In genomic region chr7:130289428-130289790, GRCm38 (mm10) we compare ENCODE assay signal across 9 mouse cellular contexts.
DNase-seq lines count a peak whose midpoint lies in the region; ATAC-seq and TF ChIP-seq lines count a peak whose summit lies in the region.
"Had no signal": no experiment of that assay in that cellular context is flagged by ENCODE, and none has a peak within 500 bp of the region (broad histone marks: within the 10 kb centered on the region; RNA-seq: fewer than 3 reads in every experiment).

No protein-coding gene starts in this region.

- peaks cover 22% of the 10 kb centered on the region for H3K4me1 ChIP-seq in kidney, embryonic 14.5 days (ENCODE audit: control insufficient read depth, insufficient read depth, low read length)
- peaks cover 46% of the 10 kb centered on the region for H3K4me1 ChIP-seq in embryonic facial prominence, embryonic 12.5 days
- H3K4me1 ChIP-seq in hindbrain, embryonic 15.5 days (replicated peaks), result peaks cover 16% of the 10 kb centered on the region
- no peaks in the 10 kb centered on the region for H3K4me1 ChIP-seq in midbrain, postnatal 0 days (ENCODE audit: insufficient read depth, low read length)

- H3K9me3 ChIP-seq in kidney, embryonic 14.5 days (ENCODE audit: control insufficient read depth, low read length), result no peaks in the 10 kb centered on the region
- no peaks in the 10 kb centered on the region for H3K9me3 ChIP-seq in embryonic facial prominence, embryonic 12.5 days
- H3K9me3 ChIP-seq in hindbrain, embryonic 15.5 days, result no peaks in the 10 kb centered on the region
- H3K9me3 ChIP-seq in midbrain, postnatal 0 days (ENCODE audit: low read length), result no peaks in the 10 kb centered on the region
- H3K9me3 ChIP-seq: liver, embryonic 13.5 days had no signal

- H3K27me3 ChIP-seq in kidney, embryonic 14.5 days (ENCODE audit: control insufficient read depth, insufficient read depth, low read length), result no peaks in the 10 kb centered on the region
- no peaks in the 10 kb centered on the region for H3K27me3 ChIP-seq in embryonic facial prominence, embryonic 12.5 days
- no peaks in the 10 kb centered on the region for H3K27me3 ChIP-seq in hindbrain, embryonic 15.5 days
- H3K27me3 ChIP-seq in midbrain, postnatal 0 days (ENCODE audit: insufficient read depth, low read length), result peaks cover 4% of the 10 kb centered on the region; the same call in 1 of the 2 replicates
- H3K27me3 ChIP-seq: liver, embryonic 13.5 days had no signal

- 27% methylated on average over 9 of the region's 9 CpGs for WGBS in kidney, embryonic 14.5 days
- WGBS in embryonic facial prominence, embryonic 12.5 days, result 28% methylated on average over 9 of the region's 9 CpGs
- WGBS in hindbrain, embryonic 15.5 days, result 25% methylated on average over 9 of the region's 9 CpGs
- WGBS in midbrain, postnatal 0 days, result 15% methylated on average over 9 of the region's 9 CpGs

- no peak overlapping the region for H3K9ac ChIP-seq in kidney, embryonic 14.5 days (ENCODE audit: low read depth, low read length)
- H3K9ac ChIP-seq in embryonic facial prominence, embryonic 12.5 days, result no peak overlapping the region
- H3K9ac ChIP-seq in hindbrain, embryonic 15.5 days, result no peak overlapping the region
- H3K9ac ChIP-seq in midbrain, postnatal 0 days (replicated peaks; ENCODE audit: low read length, poor library complexity, severe bottlenecking), result no peak overlapping the region
- H3K9ac ChIP-seq: liver, embryonic 13.5 days had no signal

- H3K36me3 ChIP-seq in kidney, embryonic 14.5 days (ENCODE audit: control insufficient read depth, insufficient read depth, low read length), result no peaks in the 10 kb centered on the region
- H3K36me3 ChIP-seq in embryonic facial prominence, embryonic 12.5 days, result no peaks in the 10 kb centered on the region
- no peaks in the 10 kb centered on the region for H3K36me3 ChIP-seq in hindbrain, embryonic 15.5 days
- H3K36me3 ChIP-seq in midbrain, postnatal 0 days (ENCODE audit: insufficient read depth, low read length), result no peaks in the 10 kb centered on the region
- H3K36me3 ChIP-seq: liver, embryonic 13.5 days had no signal

- no peak overlapping the region for H3K27ac ChIP-seq in kidney, embryonic 14.5 days (ENCODE audit: low read depth, low read length)
- H3K27ac ChIP-seq in embryonic facial prominence, embryonic 12.5 days, result peak overlapping the region; percentile 82
- H3K27ac ChIP-seq in hindbrain, embryonic 15.5 days (replicated peaks), result no peak overlapping the region
- no peak overlapping the region for H3K27ac ChIP-seq in midbrain, postnatal 0 days (ENCODE audit: low read depth, low read length)
- H3K27ac ChIP-seq: liver, embryonic 13.5 days had no signal

- no peak for DNase-seq in kidney, postnatal 25 days
- DNase-seq in midbrain, postnatal 0 days (ENCODE audit: low spot score), result no peak
- DNase-seq in layer of hippocampus, adult 8-10 months (ENCODE audit: low spot score in 2 of 2), result no peak
- no peak for DNase-seq in frontal cortex, adult 2 months (ENCODE audit: extremely low spot score in 1 of 2, low spot score in 1 of 2)
- DNase-seq: cerebellum, adult 11 months; liver, embryonic 13.5 days had no signal

- TF ChIP-seq CTCF in midbrain, postnatal 0 days (IDR thresholded peaks at IDR 0.05), result no peak

- H3K4me3 ChIP-seq in kidney, embryonic 14.5 days (ENCODE audit: low read length), result no peak overlapping the region
- H3K4me3 ChIP-seq in embryonic facial prominence, embryonic 12.5 days, result no peak overlapping the region
- H3K4me3 ChIP-seq in hindbrain, embryonic 15.5 days, result no peak overlapping the region
- no peak overlapping the region for H3K4me3 ChIP-seq in midbrain, postnatal 0 days (ENCODE audit: low read depth, low read length)
- H3K4me3 ChIP-seq: liver, embryonic 13.5 days had no signal

- no peak for ATAC-seq in kidney, embryonic 14.5 days (ENCODE audit: low FRiP score, low TSS enrichment)
- ATAC-seq in embryonic facial prominence, embryonic 12.5 days (ENCODE audit: insufficient number of reproducible peaks, insufficient read depth, low FRiP score, low TSS enrichment), result no peak
- no peak for ATAC-seq in hindbrain, embryonic 15.5 days (ENCODE audit: low FRiP score, low read depth)
- ATAC-seq in midbrain, postnatal 0 days (ENCODE audit: low FRiP score), result no peak

- peak overlapping the region; percentile 26 for H3K4me2 ChIP-seq in kidney, embryonic 14.5 days (replicated peaks; ENCODE audit: low read depth, low read length)
- H3K4me2 ChIP-seq in embryonic facial prominence, embryonic 12.5 days (replicated peaks), result peak overlapping the region; percentile 27
- peak overlapping the region; percentile 25 for H3K4me2 ChIP-seq in hindbrain, embryonic 15.5 days
- peak overlapping the region; percentile 3; the same call in 1 of the 2 replicates for H3K4me2 ChIP-seq in midbrain, postnatal 0 days (ENCODE audit: low read depth, low read length, poor library complexity, severe bottlenecking)
- H3K4me2 ChIP-seq: liver, embryonic 13.5 days had no signal
